Mouse (Mus musculus): Measurements from ENCODE around the gene Thada.

The Thada gene

DNA sequence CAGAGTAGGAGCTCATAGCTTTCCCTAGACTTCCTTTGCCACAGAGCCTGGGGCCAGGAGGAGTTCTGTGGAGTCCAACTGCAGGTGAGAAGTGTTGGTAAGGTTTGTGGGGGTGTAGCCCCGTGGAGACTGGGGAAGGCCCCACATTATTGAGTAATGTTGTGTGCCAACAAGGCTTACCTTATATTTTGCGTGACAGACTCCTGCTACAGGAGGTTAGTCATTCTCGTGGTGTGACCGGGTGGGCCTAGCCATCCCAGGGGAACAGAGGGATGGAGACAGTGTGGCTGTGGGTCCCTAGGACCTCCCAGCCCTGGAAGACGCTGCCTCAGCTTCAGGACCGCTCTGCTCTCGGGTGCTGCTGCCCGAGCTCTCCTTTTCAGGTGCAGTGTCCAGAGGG, 301.9 kb downstream of the Thada start:
- no peak for DNase-seq (ENCODE audit: low read depth, low spot score)

DNA sequence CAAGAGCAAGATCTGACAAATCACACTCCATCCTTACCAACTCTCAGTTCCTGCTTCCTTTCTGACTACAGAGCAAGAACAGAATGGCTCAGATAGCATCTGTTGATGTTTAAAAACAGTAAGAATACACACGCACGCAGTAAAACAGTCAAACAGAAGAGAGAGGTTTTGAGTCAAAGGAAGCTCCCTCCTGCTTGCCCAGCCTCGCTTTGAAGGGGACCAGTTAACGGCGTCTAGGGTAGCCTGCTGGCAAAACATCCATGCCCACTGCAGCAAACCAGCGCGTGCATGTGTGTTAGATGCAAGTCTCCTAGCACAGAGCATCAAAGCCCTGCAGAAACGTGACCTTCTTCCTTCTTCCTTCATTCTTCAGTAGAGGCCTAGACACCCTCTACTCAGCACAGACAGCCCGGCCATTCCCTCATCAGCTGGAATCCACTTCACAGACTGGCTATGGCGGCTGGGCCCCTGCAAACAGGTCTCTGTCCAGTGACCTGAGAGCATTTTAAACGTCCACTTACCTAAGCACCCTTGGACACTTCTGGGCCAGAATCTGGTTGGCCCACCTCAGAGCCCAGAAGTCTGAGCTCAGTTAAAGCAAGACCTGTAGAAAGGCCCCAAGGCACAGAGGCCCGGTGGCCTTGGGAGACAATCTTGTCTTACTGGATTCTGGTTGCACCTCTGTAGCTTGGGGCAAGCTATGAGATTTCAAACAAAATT, 302.8 kb downstream of the Thada start:
- no peak for DNase-seq (ENCODE audit: low read depth, low spot score)

DNA sequence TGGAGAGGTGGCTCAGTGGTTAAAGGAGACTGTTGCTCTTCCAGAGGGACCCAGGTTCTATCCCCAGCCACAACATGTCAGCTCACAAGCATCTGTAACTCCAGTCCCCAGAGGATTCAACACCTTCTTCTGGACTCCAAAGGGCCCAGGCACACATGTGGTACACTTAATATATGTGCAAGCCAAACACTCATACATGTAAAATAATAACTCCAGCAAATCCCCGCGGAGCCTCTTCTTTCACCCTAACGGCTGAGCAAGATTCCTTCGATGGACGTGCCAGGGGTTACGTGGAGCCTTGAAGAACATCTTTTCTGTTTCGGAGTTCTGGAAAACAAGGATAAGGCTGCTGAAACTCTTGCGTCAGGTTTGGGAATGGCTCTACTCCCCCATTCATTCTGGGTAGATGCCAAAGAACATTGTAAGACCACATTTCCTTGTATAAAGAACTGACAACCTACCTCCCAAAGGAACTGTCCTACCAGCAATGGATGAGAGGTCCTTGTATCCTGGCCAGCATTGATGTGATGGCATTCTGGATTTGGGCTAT, 303.7 kb downstream of the Thada start:
- no peak for DNase-seq (ENCODE audit: low read depth, low spot score)

DNA sequence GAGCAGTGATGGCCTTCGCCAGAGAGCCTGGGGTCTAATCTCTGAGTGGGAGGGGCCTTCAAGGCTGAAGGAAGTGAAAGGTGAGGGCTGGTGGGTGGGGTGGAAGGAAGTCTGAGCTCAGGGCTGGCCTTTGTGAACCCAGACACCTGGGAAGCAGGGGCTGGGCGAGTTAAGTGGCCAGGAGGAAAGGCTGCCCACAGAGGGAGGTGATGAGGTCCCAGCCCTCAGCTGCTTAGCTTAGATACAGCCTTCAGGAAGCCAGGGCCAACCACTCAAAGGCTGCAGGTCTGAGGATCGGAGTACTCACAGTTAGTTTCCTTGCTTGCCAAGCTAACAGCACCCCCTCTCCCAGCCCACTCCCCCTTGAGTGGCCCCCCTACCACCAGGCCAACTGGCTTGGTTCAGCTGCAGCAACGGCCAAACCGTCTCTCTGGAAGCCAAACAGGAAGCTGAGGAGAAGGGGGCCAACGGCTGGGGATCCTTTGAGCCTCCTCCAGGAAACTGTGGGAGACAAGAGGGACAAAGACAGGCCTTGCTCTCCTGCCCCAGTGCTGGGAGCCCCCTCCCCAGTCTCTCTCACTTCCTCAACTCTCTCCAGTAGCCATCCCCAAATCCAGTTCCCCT, 304.7 kb downstream of the Thada start:
- DNase-seq (ENCODE audit: low read depth, low spot score) = no peak

DNA sequence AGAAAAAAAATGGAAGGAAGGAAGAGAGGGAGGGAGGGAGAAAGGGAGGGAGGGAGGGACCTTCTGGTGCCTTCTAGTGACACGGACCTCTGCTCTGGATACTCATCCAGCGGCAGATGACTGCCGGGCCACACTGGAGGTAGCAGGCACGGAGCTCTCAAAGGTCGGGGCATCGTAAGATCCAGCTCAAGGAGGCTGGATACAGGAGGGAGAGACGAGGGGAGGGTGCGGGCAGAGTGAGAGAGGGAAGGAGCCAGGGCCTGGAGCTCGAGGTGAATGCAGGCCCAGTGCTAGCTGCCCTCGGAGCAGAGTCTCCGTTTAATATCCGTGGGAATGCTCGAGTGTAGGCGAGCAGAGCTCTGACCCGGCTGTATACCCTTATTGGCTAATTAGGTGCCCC, 307.1 kb downstream of the Thada start:
- no peak for DNase-seq (ENCODE audit: low read depth, low spot score)

DNA sequence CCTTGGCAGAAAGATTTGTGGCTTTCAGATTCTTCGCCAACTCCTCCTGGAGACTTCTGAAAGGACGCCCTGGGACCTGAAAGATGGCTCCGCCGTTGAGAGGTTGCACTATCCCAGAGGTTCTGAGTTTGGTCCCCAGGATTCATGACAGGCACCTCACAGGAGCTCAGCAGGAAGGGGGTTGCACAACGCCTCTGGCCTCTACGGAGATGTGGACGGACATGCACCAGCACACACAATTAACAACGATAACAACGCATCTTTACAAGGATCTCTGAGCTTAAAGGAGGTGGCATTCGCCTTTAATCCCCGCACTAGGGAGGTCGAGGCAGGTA, 307.6 kb downstream of the Thada start:
- no peak for DNase-seq (ENCODE audit: low read depth, low spot score)

DNA sequence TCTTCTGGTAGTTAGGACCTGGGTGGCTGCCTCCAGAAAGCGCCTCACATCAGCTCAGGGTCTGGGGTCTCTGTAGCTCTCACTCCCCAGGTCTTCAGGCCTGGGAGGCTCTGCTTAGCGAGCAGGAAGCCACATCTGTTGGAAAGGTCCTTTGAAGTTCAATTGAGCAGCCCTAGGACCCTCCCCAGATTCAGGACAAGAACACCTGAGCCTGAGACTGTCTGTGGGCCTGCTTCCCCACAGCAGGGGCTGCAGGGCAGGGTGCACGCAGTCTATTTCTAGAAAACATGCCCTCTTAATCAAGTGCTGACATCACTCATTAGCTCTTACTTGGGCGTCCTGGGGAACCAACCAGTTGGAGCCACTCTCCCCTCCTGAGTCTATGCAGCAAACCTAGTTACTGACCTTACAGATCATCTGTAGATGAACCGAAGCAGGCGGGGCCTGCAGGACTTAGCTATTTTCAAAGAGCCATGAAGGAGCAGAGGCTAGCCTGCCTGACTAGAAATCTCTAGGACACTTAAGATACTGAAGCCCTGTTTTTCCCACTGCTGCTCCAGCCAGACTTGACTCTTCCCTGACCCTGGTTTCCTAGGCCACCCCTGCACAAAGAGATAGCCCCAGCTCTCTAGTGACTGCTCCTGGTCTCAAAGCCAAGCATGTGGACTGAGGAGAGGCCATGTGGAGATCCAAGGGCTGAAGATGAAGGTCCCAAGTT, 308.1 kb downstream of the Thada start:
- no peak for DNase-seq (ENCODE audit: low read depth, low spot score)

DNA sequence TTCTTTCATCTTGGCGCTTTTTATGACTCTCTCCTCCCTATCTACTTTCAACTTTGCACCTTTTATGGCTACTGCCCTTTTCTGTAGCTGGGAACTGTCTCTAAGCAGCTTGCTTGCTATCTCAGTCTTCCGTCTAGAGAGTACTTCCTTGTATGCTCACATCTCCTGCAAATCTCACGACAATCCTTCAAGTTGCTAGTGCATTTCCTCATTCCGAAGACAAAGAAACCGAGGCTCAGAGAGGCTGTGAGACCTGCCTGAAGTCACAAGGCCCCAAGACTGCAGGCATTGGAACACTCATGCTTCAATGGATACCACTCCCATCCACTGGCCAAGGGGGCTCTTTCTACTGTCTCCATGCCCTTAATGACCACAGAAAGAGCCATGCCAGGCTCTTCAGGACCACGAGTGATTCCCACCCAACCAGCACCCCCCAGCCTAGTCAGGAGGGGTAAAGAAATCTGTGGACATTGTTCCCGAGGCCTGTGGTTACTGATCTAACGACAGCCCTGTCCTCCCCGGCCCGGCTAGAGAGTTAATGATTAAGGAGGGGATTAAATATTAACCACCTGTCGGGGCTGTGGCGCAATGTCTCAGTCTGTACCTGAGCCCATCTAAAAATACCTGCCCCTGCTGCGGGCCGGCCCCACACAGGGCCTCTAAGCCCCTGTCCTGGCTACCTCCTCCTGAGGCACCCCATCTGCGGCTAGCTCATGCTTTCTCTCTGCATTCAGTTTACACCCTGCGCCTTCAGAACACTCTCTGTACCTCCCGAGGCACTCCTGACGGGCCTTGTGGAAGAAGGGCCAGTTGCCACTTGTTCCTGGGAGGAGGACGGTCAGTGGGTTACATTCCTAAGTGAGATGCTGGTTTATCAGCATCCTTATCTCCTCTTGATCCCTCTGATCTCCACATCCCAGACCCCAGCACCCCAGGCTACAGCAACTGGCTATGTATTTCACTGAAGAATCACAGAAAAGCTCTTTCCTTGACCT, 309.0 kb downstream of the Thada start:
- DNase-seq (ENCODE audit: low read depth, low spot score) = peak; percentile 82

DNA sequence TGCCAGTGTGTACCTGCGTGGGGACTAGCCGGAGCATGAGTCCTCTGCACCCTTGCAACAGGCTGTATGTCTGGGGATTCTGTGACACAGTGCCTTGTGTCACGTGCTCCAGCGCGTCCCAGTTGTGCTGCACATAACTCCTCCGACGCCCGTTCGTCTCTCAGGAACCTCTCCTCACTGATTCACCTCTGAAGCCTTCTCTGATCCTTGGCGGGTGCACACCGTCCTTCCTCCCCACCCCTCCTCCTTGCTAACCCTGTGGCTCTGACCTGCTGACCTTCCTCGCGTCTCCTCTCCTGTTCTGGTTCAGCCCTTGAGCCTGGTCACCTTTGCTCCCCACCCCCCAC, 309.8 kb downstream of the Thada start:
- DNase-seq (ENCODE audit: low read depth, low spot score) = no peak

DNA sequence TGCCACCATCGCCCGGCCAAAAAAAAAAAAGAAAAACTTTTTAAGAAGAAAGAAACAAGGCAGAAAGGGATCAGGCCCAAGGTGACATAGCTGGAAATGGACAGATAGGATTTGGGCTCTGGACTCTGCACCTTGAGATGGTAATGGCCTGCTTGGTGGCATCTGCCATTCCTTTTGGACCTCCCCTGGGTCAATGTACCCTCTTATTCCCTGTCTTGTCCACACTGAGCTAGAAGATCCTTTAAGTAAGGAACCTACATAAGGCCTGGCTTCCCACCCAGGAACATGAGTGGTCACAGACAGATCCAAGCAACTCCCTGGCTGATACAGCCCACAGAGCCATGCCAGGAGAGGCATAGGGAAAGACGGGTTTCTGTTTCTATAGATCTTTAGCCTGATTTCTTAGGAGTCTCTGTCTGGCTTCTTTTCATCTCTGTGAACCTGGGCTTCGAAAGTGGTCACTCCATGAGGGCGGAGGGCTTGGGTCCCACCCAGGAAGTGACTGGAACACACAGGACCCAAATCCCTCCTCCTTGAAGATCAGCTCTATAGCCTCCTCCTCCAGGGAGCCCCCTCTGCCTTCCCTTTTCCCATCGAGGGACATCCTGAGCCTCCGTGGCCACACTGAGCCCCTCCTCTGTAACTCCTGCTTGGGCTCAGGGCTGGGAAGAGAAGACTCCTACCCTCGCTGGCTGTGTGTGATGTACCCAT, 310.3 kb downstream of the Thada start:
- DNase-seq (ENCODE audit: low read depth, low spot score) = no peak

DNA sequence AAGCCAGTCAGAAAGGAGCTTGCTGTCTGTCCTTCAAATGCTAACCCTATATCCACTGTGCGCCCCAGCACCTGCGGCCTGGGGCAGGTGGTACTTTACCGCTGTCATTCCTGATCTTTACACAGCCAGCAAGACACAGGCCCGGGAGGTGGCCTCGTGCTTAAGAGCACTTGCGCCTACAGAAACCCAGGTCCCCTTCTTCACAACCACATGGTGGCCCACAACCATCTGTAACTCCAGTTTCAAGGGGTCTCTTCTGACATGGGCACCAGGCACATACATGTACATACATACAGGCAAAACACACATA, 311.0 kb downstream of the Thada start:
- no peak for DNase-seq (ENCODE audit: low read depth, low spot score)

DNA sequence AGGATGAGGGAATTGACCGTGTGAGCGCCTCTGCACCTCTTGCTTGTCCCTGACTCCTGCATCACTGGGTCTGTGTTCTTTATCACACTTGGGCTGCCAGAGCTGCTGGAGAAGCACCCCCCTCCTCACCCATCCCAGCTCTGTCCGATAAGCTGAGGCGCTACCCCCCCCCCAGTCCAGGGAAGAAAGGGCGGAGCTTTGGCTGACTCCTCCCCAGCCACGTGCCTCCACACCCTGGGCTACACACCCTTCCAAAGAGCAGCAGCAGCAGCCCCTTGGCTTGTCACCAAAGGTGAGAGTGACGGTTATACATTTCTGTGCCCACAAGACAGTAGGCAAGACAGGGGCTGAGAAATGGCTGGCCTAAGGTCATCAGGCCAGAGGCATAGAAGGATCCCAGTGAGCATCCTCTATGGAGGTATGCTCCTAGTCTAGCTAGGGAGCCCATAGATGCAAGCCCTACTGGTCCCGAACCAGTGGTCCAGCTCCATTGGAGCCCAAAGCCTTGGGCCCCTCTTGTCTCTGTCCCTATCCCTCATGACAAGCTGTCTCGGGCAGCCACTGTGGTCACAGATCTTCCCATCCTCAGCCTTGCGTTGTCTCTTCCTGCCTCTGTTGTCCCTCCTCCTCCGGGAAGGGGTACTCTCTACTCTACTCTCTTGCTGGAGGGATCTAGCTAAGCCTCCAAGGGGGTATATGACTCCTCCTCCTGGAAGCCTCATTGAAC, 311.5 kb downstream of the Thada start:
- no peak for DNase-seq (ENCODE audit: low read depth, low spot score)

DNA sequence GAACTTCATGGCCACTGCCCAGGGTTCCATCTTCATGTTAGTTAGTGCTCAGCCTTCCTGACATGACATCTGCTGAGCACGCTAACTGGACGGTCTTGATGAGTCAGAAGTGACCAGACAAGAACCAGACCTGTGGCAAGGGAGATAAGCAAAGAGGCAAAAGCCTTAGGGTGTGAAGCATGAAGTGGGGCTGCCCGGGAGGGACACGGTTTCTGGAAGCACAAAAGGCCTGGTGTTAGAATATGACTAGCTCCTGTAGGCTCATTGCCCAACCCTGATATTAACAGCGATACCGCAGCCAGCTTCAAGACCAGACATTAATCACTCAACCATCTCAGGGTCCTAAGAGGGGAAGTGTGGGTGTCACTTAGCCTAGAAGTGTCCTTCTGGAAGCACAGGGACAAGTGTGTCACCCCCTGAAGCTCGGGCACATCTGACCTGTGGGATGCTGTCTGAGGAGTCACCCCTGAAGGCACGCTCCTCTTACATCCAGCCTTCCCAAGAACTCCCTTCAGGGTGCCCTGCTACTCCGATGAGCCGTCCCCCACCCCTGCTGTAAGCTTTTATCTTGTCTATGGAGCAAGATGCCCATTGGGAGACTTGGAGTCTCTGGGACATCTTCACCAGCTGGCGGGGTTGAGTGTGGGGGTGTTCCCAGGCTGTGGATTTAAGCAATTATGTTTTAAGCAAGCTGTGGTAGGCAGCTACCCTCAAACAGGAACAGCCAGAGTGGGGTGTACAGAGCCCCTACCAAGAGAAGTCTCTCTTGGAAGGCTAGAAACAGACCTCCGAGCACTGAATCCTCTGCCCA, 312.8 kb downstream of the Thada start:
- no peak for DNase-seq (ENCODE audit: low read depth, low spot score)

DNA sequence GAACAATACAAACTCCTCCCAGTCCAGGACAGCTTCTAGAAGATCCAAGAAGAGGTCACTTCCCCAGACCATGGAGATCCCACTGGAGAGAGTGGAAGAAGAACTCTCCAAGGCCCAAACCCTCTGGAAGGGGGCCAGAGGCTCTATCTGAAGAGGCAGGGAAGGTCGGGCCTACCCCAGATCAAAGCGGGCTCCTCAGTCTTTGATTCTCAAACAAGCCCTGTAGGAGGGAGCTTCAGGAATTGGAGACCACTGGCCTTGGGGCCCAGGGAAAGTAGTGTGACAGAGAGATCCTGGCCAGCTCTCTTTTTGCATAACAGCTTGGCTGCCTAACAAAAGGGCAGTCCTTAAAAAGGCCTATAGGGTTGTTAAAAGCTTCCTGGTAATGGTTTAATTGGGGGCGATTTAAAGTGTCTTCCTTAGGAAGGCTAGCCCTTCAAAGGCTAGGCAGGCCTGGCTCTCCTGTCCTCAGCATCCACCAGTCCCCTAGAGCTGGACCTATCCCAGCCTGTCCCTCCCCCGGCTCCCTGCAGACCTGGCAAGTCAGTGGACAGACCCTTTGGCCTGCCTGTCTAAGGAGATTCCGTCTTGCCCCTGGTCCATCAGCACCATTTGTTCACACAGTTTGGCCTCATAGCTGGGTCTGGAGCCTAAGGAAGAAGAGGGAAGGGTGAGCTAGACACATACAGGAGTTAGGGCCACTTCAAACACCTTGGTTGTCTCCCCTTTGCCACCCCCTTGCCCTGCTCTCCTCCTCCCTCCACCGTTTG, 313.6 kb downstream of the Thada start:
- DNase-seq (ENCODE audit: low read depth, low spot score) = no peak

DNA sequence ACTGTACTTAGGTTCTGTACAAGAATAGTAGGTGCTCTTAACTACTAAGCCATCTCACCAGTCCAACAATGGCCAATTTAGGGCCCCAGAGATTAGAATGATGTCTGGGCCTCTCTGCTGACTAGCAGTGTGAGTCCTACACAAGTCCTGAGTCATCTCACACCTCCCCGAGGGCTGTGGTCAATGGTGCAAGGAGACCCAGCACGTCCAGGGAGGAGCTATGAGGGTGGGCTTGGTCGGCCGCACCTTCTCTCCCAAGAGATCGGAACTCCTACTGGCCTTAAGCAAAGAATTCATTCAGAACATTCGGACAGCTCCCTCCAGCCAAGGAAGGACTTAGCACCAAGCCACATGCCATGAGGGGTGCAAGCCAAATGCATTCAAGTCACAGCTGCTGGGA, 314.7 kb downstream of the Thada start:
- no peak for DNase-seq (ENCODE audit: low read depth, low spot score)

DNA sequence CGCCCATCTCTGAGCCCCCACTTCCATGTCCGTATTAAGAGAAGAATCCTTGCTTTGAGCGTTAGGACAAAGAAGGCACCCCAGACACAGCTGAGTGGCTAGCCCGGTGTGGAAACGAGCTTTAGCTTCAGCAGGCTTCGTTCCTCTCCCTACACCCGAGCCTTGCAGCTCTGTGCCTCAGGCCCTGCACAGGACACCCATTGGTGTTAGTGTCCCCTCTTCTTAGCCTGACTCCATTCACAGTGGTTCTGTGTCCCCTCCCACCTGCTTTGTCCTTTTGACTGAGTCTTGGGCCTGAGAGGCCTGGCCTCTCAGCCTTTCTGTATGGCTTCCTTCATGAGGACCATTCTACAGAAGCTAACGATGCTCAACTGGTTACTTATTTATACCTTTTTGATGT, 315.7 kb downstream of the Thada start:
- no peak for DNase-seq (ENCODE audit: low read depth, low spot score)

DNA sequence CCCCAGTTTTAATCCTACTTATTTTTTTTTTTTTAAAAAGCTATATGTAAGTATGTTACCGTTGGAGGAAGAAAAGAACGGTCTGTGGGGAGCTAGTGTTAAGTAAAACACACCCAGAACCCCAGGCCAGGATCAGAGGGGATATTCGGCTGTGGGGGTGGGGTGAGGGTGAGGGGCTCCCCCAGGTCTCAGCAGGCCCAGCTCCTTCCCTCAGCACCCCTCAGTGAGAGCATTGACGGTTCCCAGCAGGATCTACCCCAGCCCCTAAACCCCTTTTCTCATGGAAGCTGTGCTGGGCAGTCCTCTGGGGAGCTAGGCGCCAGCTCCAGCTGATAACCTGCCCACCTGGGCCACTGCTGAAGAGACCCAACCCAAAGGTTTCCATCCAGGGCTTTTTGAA, 316.4 kb downstream of the Thada start:
- no peak for DNase-seq (ENCODE audit: low read depth, low spot score)

DNA sequence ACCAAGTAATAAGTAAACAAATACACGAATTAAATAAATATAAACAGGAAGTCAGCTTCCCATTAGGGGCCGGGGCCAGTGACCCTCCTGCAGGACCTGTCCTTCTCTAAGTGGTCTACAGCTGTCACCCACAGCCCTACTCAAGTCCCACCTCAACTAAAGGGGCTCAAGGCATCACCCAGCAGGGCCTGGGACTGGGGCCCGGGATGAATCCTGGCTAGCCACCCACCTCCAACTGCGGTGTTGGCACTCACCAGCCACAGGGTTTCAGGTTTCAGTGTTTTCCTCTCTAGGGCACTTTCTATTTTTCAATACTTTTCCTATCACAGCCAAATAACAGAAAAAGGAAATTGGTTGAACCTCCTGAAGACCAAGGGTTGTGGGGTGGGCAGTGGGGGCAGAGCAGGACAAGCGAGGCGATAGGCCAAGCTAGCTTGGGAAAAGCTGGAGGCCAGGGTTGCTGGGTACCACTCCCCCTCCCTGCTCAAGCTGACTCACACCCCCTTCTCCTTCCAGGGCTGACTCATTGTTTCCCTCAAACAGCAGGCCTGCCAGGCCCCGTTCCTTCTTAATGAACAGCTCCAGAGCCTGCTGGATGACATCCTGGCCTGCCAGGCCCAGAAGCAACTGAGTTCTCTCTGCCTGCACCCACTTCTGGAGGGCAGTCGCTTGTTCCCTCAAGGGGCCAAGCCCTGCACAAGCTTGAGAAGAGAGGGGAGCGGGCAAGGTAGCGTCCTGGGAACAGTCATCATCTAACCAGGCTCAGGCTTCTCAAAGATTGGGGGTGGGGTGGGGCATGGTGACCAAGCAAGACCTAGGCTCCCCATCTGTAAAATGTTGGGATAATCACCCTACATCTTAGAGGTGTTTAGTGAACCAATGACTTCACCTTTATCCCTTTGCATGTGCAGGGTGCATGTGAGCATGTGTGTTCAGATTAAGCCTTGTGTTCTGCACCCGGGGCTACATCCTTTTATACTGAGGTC, 317.2 kb downstream of the Thada start:
- no peak for DNase-seq (ENCODE audit: low read depth, low spot score)

Measured in retina, adult 2 months (tissue).